ENCODE assay signal across 11 mouse cellular contexts in genomic region chr7:131628846-131629391, GRCm38 (mm10).
DNase-seq lines count a peak whose midpoint lies in the region; ATAC-seq lines count a peak whose summit lies in the region.
"Had no signal": no experiment of that assay in that cellular context is flagged by ENCODE, and none has a peak within 500 bp of the region (broad histone marks: within the 10 kb centered on the region; RNA-seq: fewer than 3 reads in every experiment).

No protein-coding gene starts in this region.

- H3K4me3 ChIP-seq in midbrain, embryonic 11.5 days (ENCODE audit: low read depth, low read length), result no peak overlapping the region
- no peak overlapping the region for H3K4me3 ChIP-seq in midbrain, embryonic 16.5 days (ENCODE audit: low read depth, low read length)
- H3K4me3 ChIP-seq: embryonic facial prominence, embryonic 15.5 days; kidney, embryonic 15.5 days; liver, embryonic 13.5 days had no signal

- H3K27ac ChIP-seq in midbrain, embryonic 11.5 days (ENCODE audit: low read depth, low read length), result no peak overlapping the region
- no peak overlapping the region for H3K27ac ChIP-seq in midbrain, embryonic 16.5 days (ENCODE audit: low read length)
- H3K27ac ChIP-seq: embryonic facial prominence, embryonic 15.5 days; kidney, embryonic 15.5 days; liver, embryonic 13.5 days had no signal

- H3K9ac ChIP-seq in midbrain, embryonic 11.5 days (ENCODE audit: low read length), result no peak overlapping the region
- no peak overlapping the region for H3K9ac ChIP-seq in midbrain, embryonic 16.5 days (ENCODE audit: low read depth, low read length)
- H3K9ac ChIP-seq: embryonic facial prominence, embryonic 15.5 days; kidney, embryonic 15.5 days; liver, embryonic 13.5 days had no signal

- no peak for ATAC-seq in midbrain, embryonic 11.5 days (ENCODE audit: low FRiP score)
- no peak for ATAC-seq in midbrain, embryonic 16.5 days
- ATAC-seq in erythroid progenitor cell, adult 5-6 weeks (replicated peaks; ENCODE audit: low FRiP score, poor library complexity, severe bottlenecking), result no peak

- peak; percentile 3 for DNase-seq in cerebellum, adult 9-11 months
- DNase-seq in cerebellum, adult 8-10 months, result no peak
- peak; percentile 39 for DNase-seq in midbrain, embryonic 11.5 days (ENCODE audit: low spot score, missing footprints)
- peak; percentile 1 to 59 for DNase-seq in left cerebral cortex, adult 9 months (ENCODE audit: low spot score in 2 of 2)
- peak; percentile 62 for DNase-seq in telencephalon, adult 2 months (ENCODE audit: low read depth, low spot score)
- no peak for DNase-seq in thymus, postnatal 25 days
- DNase-seq: liver, embryonic 13.5 days had no signal

- H3K4me2 ChIP-seq in midbrain, embryonic 11.5 days, result no peak overlapping the region
- H3K4me2 ChIP-seq in midbrain, embryonic 16.5 days (ENCODE audit: low read length), result no peak overlapping the region
- H3K4me2 ChIP-seq: embryonic facial prominence, embryonic 15.5 days; kidney, embryonic 15.5 days; liver, embryonic 13.5 days had no signal

- H3K4me1 ChIP-seq in midbrain, embryonic 11.5 days (ENCODE audit: control insufficient read depth, insufficient read depth, low read length), result no peaks in the 10 kb centered on the region
- H3K4me1 ChIP-seq in midbrain, embryonic 16.5 days (ENCODE audit: control insufficient read depth, insufficient read depth, low read length), result no peaks in the 10 kb centered on the region
- H3K4me1 ChIP-seq: kidney, embryonic 15.5 days; liver, embryonic 13.5 days had no signal

- H3K9me3 ChIP-seq in midbrain, embryonic 11.5 days (ENCODE audit: control insufficient read depth, low read length), result no peaks in the 10 kb centered on the region
- H3K9me3 ChIP-seq in midbrain, embryonic 16.5 days (replicated peaks; ENCODE audit: control insufficient read depth, low read length, poor library complexity, severe bottlenecking), result no peaks in the 10 kb centered on the region; the same call in 1 of the 2 replicates
- H3K9me3 ChIP-seq: embryonic facial prominence, embryonic 15.5 days; kidney, embryonic 15.5 days; liver, embryonic 13.5 days had no signal

- no peaks in the 10 kb centered on the region; the same call in 1 of the 2 replicates for H3K27me3 ChIP-seq in midbrain, embryonic 11.5 days (ENCODE audit: control insufficient read depth, insufficient read depth, low read length)
- no peaks in the 10 kb centered on the region for H3K27me3 ChIP-seq in midbrain, embryonic 16.5 days (ENCODE audit: control insufficient read depth, insufficient read depth, low read depth, low read length)
- H3K27me3 ChIP-seq: liver, embryonic 13.5 days had no signal

- H3K36me3 ChIP-seq in midbrain, embryonic 11.5 days (ENCODE audit: control insufficient read depth, insufficient read depth, low read length), result no peaks in the 10 kb centered on the region
- H3K36me3 ChIP-seq in midbrain, embryonic 16.5 days (ENCODE audit: control insufficient read depth, insufficient read depth, low read length), result no peaks in the 10 kb centered on the region
- H3K36me3 ChIP-seq: embryonic facial prominence, embryonic 15.5 days; kidney, embryonic 15.5 days; liver, embryonic 13.5 days had no signal

- 91% methylated on average over 13 of the region's 13 CpGs for WGBS in midbrain, embryonic 11.5 days
- WGBS in midbrain, embryonic 16.5 days, result 80% methylated on average over 13 of the region's 13 CpGs

Comparison
In these comparisons a context has a peak if more than half of its experiments do, and no peak if none do; other contexts are left out.
1. DNase-seq: peak in cerebellum, adult 9-11 months (single experiment), midbrain, embryonic 11.5 days (single experiment), left cerebral cortex, adult 9 months (2 of 2) and telencephalon, adult 2 months (single experiment); none in cerebellum, adult 8-10 months (single experiment) and thymus, postnatal 25 days (single experiment).